Mouse (Mus musculus) cortical plate, adult 2 months (tissue): ENCODE measurements at regions not wholly inside any gene's neighbourhood (a gene's known extent, or its start where the extent isn't known, plus 50 kb on each side); places are given as distances from the start of the nearest gene placed in this dataset.

Experiments used
- H3K27ac ChIP-seq: fragments of 200-500 bp; 2 replicates; pipeline ENCODE4 v1.5.1; 2012; ENCODE audit warnings: low read length, control low read depth, inconsistent platforms; ENCODE audit not compliant: insufficient read depth
- H3K4me1 ChIP-seq: fragments of 200-500 bp; 2 replicates; pipeline ENCODE4 v1.6.1; 2011; ENCODE audit warnings: low read length; ENCODE audit not compliant: control insufficient read depth, insufficient read depth
- H3K4me3 ChIP-seq: fragments of 200-500 bp; 2 replicates; pipeline ENCODE4 v1.5.1; 2011; ENCODE audit warnings: mild to moderate bottlenecking, low read length, control low read depth; ENCODE audit not compliant: insufficient read depth
- CTCF ChIP-seq: fragments of 200-500 bp; IDR thresholded peaks from 2 replicates; pipeline ENCODE4 v1.5.1; 2011; ENCODE audit warnings: mild to moderate bottlenecking, control low read depth, low read length; ENCODE audit not compliant: insufficient read depth; ENCODE audit errors: extremely low read depth
- POLR2A ChIP-seq: fragments of 200-500 bp; IDR thresholded peaks from 2 replicates; pipeline ENCODE4 v1.6.1; 2011; ENCODE audit warnings: mild to moderate bottlenecking, low read length, control low read depth; ENCODE audit not compliant: insufficient read depth; ENCODE audit errors: extremely low read depth

- no peak overlapping the region for H3K27ac ChIP-seq
- H3K4me3 ChIP-seq = no peak overlapping the region
- no peak for TF ChIP-seq POLR2A
- TF ChIP-seq CTCF = no peak
- no peaks in the 10 kb centered on the region for H3K4me1 ChIP-seq
Observed at GRCm38 (mm10) chr12:26244701-26245100, 170.4 kb downstream of the Rnf144a start.

- TF ChIP-seq CTCF (no peak), POLR2A (no peak)
- H3K27ac ChIP-seq = no peak overlapping the region; the same call in 1 of the 2 replicates
- H3K4me1 ChIP-seq = no peaks in the 10 kb centered on the region
- no peak overlapping the region for H3K4me3 ChIP-seq
Observed at GRCm38 (mm10) chr12:26227557-26228020, 187.5 kb downstream of the Rnf144a start.

- Histone ChIP-seq H3K4me3 (no peak overlapping the region), H3K27ac (no peak overlapping the region), H3K4me1 (no peaks in the 10 kb centered on the region)
- TF ChIP-seq CTCF (peak; percentile 24; the same call in 1 of the 2 replicates), POLR2A (no peak)
Observed at GRCm38 (mm10) chr12:26226363-26226762, 188.7 kb downstream of the Rnf144a start.

- TF ChIP-seq CTCF = no peak
- no peak for TF ChIP-seq POLR2A
Observed at GRCm38 (mm10) chr12:26212447-26212846, 202.6 kb downstream of the Rnf144a start.

GRCm38 (mm10) chr12:26211423-26211822, 203.6 kb downstream of the Rnf144a start:
- no peak for TF ChIP-seq POLR2A
- TF ChIP-seq CTCF = no peak
- Histone ChIP-seq H3K4me1 (peaks cover 3% of the 10 kb centered on the region; the same call in 1 of the 2 replicates), H3K27ac (no peak overlapping the region), H3K4me3 (no peak overlapping the region)

More at GRCm38 (mm10) chr12:26212447-26212846, 202.6 kb downstream of the Rnf144a start:
- Histone ChIP-seq H3K4me1 (peaks cover 3% of the 10 kb centered on the region; the same call in 1 of the 2 replicates), H3K27ac (no peak overlapping the region), H3K4me3 (no peak overlapping the region)

GRCm38 (mm10) chr12:26206751-26207150, 208.3 kb downstream of the Rnf144a start:
- Histone ChIP-seq H3K4me1 (peaks cover 3% of the 10 kb centered on the region; the same call in 1 of the 2 replicates), H3K27ac (no peak overlapping the region), H3K4me3 (no peak overlapping the region)
- TF ChIP-seq CTCF = no peak
- no peak for TF ChIP-seq POLR2A

- Histone ChIP-seq H3K4me3 (no peak overlapping the region), H3K27ac (no peak overlapping the region), H3K4me1 (no peaks in the 10 kb centered on the region)
- no peak for TF ChIP-seq CTCF
- TF ChIP-seq POLR2A = no peak
Observed at GRCm38 (mm10) chr12:26206036-26206435, 209.0 kb downstream of the Rnf144a start.

GRCm38 (mm10) chr12:26191982-26192576, 223.0 kb downstream of the Rnf144a start:
- TF ChIP-seq CTCF = no peak
- TF ChIP-seq POLR2A = no peak
- H3K4me1 ChIP-seq = peaks cover 2% of the 10 kb centered on the region; the same call in 1 of the 2 replicates
- no peak overlapping the region for H3K27ac ChIP-seq
- no peak overlapping the region for H3K4me3 ChIP-seq

- no peak overlapping the region for H3K27ac ChIP-seq
- peaks cover 3% of the 10 kb centered on the region; the same call in 1 of the 2 replicates for H3K4me1 ChIP-seq
- no peak for TF ChIP-seq CTCF
- TF ChIP-seq POLR2A = no peak
- no peak overlapping the region for H3K4me3 ChIP-seq
Observed at GRCm38 (mm10) chr12:26191268-26191981, 223.6 kb downstream of the Rnf144a start.

- H3K4me1 ChIP-seq = peaks cover 3% of the 10 kb centered on the region; the same call in 1 of the 2 replicates
- no peak overlapping the region for H3K27ac ChIP-seq
- H3K4me3 ChIP-seq = no peak overlapping the region
- no peak for TF ChIP-seq CTCF
- TF ChIP-seq POLR2A = no peak
Observed at GRCm38 (mm10) chr12:26188996-26189395, 226.1 kb downstream of the Rnf144a start.
